Mouse (Mus musculus) brain, embryonic 14.5 days (tissue): ENCODE measurements around the gene Pde4d.

Experiments
- CTCF ChIP-seq: fragments of 200-500 bp; IDR thresholded peaks from 2 replicates; pipeline ENCODE4 v1.5.1; 2012; ENCODE audit warnings: inconsistent platforms, mild to moderate bottlenecking, moderate library complexity, borderline replicate concordance; ENCODE audit not compliant: insufficient read depth, insufficient read length; ENCODE audit errors: extremely low read depth
- POLR2A ChIP-seq: fragments of 200-500 bp; IDR thresholded peaks from 2 replicates; pipeline ENCODE4 v1.6.1; 2012; ENCODE audit warnings: mild to moderate bottlenecking, inconsistent platforms, borderline replicate concordance; ENCODE audit not compliant: poor library complexity, insufficient read depth, insufficient read length, severe bottlenecking; ENCODE audit errors: extremely low read depth

DNA sequence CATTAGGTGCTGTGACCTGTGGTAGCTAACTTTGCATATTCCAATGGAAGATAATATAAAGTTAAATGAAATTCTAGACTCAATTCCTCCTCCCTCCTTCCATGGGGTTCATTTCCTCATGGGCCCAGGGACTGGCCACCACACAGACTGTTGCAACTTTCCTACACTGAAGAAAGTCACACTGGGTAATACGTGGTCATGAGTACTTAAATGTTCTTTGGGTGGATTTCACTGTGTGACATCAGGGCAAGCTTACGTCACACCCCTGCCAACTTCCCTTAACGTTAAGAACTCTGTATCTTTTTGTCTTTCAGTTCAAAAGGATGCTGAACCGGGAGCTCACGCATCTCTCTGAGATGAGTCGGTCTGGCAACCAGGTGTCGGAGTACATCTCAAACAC lies 1483.8 kb downstream of the Pde4d start:
- TF ChIP-seq CTCF: no peak
- TF ChIP-seq POLR2A: no peak
